Mouse (Mus musculus): ENCODE measurements around the gene Bsn. TPM values are rescaled to one million over a fixed set of nuclear protein-coding genes. Genes with fewer than 3 reads are reported as not detected.

The Bsn gene
- polyA plus RNA-seq, 1 experiment from 2014 or later: 0.24 TPM

DNA sequence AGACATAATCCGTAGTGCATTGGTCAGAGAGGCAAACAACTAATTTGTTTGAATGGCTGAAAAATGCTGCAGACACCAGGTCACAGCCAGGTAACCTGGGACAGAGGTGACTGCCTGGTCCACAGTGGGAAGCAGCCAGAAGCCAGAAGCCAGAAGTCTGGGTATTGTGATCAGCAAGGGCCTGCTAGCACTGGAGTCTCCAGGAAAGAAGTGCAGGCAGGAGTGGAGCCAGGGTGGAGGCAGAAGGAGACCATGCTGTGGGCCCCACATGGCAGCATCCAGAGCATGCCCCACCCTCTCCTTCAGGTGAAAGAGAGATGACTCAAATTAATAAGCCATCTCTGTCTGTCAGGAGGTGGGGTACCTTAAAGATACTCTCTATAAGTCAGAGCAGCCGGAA is 46.7 kb downstream of the Bsn start:
- H3K9me3 ChIP-seq (ENCODE audit: low read depth, low read length): no peaks in the 10 kb centered on the region
- ATAC-seq (ENCODE audit: insufficient read depth) (no peak), DNase-seq (no peak)
- H3K27ac ChIP-seq (ENCODE audit: low read depth): no peak overlapping the region
- H3K4me1 ChIP-seq (ENCODE audit: insufficient read depth): no peaks in the 10 kb centered on the region
- 79% methylated on average over 2 of the region's 2 CpGs for WGBS
- H3K9ac ChIP-seq: no peak overlapping the region
- no peak for TF ChIP-seq CTCF (IDR thresholded peaks at IDR 0.05; ENCODE audit: low read depth)
- no peaks in the 10 kb centered on the region for H3K27me3 ChIP-seq (ENCODE audit: insufficient read depth, low read length)
- no peaks in the 10 kb centered on the region for H3K36me3 ChIP-seq (ENCODE audit: insufficient read depth)
- no peak overlapping the region for H3K4me2 ChIP-seq
- no peak overlapping the region for H3K4me3 ChIP-seq (ENCODE audit: low read depth, low read length)

DNA sequence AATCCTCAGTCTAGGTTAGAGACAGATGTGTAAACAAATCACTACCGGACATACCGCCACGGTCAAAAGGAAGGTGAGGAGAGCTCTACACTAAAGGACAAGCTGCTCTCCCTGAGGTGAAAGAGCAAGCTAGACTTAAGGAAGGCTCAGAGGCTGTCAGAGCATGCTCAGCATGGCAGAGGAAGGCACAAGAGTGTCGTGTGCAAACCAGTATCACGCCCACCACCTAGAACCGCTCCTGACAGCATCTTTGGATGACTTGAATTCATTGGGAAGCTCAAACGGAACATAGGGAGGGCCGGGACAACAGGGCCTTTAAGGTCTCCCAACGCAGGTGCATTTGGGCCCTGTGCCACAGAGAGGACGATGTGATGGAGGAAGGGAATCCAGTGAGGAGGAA is 48.8 kb downstream of the Bsn start:
- Histone ChIP-seq H3K27me3 (ENCODE audit: insufficient read depth, low read length) (no peaks in the 10 kb centered on the region), H3K4me1 (ENCODE audit: insufficient read depth) (no peaks in the 10 kb centered on the region), H3K27ac (ENCODE audit: low read depth) (no peak overlapping the region), H3K9ac (no peak overlapping the region), H3K4me3 (ENCODE audit: low read depth, low read length) (no peak overlapping the region), H3K9me3 (ENCODE audit: low read depth, low read length) (no peaks in the 10 kb centered on the region), H3K36me3 (ENCODE audit: insufficient read depth) (no peaks in the 10 kb centered on the region), H3K4me2 (no peak overlapping the region)
- 71% methylated on average over 10 of the region's 10 CpGs for WGBS
- DNase-seq: no peak
- no peak for ATAC-seq (ENCODE audit: insufficient read depth)
- TF ChIP-seq CTCF (IDR thresholded peaks at IDR 0.05; ENCODE audit: low read depth): no peak

DNA sequence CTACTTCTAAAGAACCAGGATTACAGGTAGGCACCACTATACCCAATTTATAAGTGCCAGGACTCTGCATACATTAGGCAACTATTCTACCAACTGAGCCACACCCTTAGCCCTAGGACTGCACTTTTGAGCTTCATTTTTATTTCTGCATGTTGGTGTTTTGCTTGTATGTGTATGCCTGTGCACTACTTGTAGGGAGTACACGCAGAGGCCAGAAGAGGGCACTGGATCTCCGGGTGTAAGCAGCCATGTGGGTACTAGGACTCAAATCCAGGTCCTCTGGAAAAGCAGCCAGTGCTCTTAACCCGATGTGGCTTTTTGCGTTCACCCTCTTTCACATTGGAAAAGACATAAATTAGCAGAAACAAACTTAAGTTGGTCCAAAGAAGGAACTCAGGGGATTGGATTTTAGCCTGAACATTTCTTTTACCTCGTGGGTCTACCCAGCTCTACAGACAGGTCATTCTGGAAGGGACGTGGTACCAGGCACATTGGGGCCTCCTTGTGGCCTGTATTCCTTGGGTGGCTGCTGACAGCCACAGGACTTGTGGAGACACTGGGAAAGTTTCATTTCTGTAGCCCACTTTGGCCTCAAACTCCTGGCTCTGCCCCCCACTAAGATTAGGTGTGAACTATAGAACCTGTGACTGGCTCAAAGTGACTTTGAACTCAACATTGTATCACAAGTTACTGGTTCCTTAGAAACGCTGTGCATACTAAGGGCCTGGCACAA is 50.1 kb downstream of the Bsn start:
- Histone ChIP-seq H3K4me2 (no peak overlapping the region), H3K27me3 (ENCODE audit: insufficient read depth, low read length) (no peaks in the 10 kb centered on the region), H3K4me3 (ENCODE audit: low read depth, low read length) (no peak overlapping the region), H3K27ac (ENCODE audit: low read depth) (no peak overlapping the region), H3K9me3 (ENCODE audit: low read depth, low read length) (no peaks in the 10 kb centered on the region), H3K36me3 (ENCODE audit: insufficient read depth) (no peaks in the 10 kb centered on the region), H3K9ac (no peak overlapping the region), H3K4me1 (ENCODE audit: insufficient read depth) (no peaks in the 10 kb centered on the region)
- TF ChIP-seq CTCF (IDR thresholded peaks at IDR 0.05; ENCODE audit: low read depth): peak; percentile 41; the same call in 1 of the 2 replicates
- WGBS: 75% methylated on average over 7 of the region's 7 CpGs
- DNase-seq (no peak), ATAC-seq (ENCODE audit: insufficient read depth) (no peak)

DNA sequence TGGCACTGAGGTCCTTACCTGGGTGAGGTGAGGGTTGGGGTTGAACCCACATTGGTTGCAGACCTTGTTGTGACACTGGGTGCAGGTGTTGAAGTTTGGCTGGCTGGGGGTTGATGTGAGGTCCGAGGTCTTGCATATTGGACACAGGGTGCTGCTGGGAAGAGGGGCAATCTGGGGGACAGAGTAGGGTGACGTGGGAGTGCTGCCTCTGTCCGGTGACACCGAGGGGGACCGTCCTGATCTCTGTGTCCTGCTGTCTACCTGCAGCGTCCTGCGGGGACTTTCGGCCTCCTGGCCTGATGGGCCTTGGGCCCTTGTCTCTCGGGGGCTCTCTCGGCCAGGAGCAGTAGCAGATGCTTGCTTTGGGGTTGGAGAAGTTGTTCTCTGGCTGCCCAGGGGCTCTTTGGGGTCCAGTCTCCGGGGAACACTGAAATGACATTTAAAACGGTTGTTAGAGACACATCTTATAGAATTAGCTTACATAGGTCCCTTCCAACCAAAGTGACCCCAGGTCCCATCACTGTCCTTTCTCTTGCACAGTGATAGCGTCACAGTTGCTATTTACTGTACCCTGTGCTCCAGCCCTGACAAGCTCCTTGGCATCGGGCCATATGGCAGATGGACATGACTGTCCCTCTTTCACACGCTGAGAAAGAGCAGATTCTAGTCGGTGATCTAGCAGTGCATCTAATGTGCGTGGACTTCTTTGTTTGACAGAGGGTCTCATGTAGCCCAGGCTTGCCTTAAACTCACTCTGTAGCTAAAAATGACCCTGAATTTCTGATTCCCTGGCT is 50.8 kb downstream of the Bsn start:
- Histone ChIP-seq H3K27ac (ENCODE audit: low read depth) (no peak overlapping the region), H3K4me1 (ENCODE audit: insufficient read depth) (no peaks in the 10 kb centered on the region), H3K9ac (no peak overlapping the region), H3K4me3 (ENCODE audit: low read depth, low read length) (no peak overlapping the region), H3K27me3 (ENCODE audit: insufficient read depth, low read length) (no peaks in the 10 kb centered on the region), H3K9me3 (ENCODE audit: low read depth, low read length) (no peaks in the 10 kb centered on the region), H3K4me2 (no peak overlapping the region), H3K36me3 (ENCODE audit: insufficient read depth) (no peaks in the 10 kb centered on the region)
- ATAC-seq (ENCODE audit: insufficient read depth) (no peak), DNase-seq (peak; percentile 42)
- WGBS: 78% methylated on average over 17 of the region's 17 CpGs
- no peak for TF ChIP-seq CTCF (IDR thresholded peaks at IDR 0.05; ENCODE audit: low read depth)

DNA sequence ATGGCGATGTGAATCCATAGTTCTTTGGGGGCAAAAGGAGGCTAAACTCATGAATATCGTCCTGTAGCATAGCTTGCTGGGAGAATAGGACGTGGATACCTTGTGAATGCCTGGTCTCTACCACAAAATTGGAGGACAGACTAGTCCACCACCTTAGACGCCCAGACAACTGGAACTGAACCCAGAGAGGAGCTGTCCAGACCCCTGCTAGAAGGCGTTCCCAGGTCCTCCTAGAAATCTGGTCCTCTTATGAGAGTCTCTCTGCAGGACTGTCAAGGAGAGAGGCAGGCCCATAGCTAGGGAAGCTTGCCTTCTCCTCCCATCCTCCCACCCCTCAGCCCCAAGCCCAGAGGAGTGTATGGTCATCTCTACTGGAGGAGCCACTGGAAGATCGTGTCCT is 52.1 kb downstream of the Bsn start:
- H3K9ac ChIP-seq: no peak overlapping the region
- 74% methylated on average over 6 of the region's 6 CpGs for WGBS
- no peaks in the 10 kb centered on the region for H3K4me1 ChIP-seq (ENCODE audit: insufficient read depth)
- H3K27me3 ChIP-seq (ENCODE audit: insufficient read depth, low read length): no peaks in the 10 kb centered on the region
- TF ChIP-seq CTCF (IDR thresholded peaks at IDR 0.05; ENCODE audit: low read depth): no peak
- no peaks in the 10 kb centered on the region for H3K36me3 ChIP-seq (ENCODE audit: insufficient read depth)
- H3K4me2 ChIP-seq: no peak overlapping the region
- H3K27ac ChIP-seq (ENCODE audit: low read depth): no peak overlapping the region
- DNase-seq (no peak), ATAC-seq (ENCODE audit: insufficient read depth) (no peak)
- H3K4me3 ChIP-seq (ENCODE audit: low read depth, low read length): no peak overlapping the region
- H3K9me3 ChIP-seq (ENCODE audit: low read depth, low read length): no peaks in the 10 kb centered on the region

DNA sequence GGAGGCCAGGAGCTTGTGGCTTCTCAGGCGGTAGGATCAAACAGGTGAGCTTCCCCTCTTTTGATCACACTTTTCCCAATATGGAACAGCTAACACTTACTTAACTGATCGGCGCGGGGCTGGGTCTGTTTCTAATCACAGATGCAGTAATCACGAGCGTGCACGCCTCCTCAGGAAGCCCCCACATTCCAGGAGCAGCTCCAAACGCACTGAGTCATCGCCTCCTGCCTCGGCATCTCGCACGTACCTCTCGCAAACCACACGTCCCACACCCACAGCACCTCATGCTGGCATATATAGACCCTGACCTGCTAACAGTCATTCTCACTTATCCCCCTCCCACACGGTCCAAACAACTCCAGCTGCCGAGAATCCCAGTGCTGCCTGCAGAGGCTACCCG is 52.7 kb downstream of the Bsn start:
- DNase-seq (peak; percentile 29), ATAC-seq (ENCODE audit: insufficient read depth) (no peak)
- no peak overlapping the region for H3K4me3 ChIP-seq (ENCODE audit: low read depth, low read length)
- H3K27me3 ChIP-seq (ENCODE audit: insufficient read depth, low read length): no peaks in the 10 kb centered on the region
- no peaks in the 10 kb centered on the region for H3K4me1 ChIP-seq (ENCODE audit: insufficient read depth)
- no peaks in the 10 kb centered on the region for H3K36me3 ChIP-seq (ENCODE audit: insufficient read depth)
- H3K9ac ChIP-seq: no peak overlapping the region
- no peak overlapping the region for H3K4me2 ChIP-seq
- 23% methylated on average over 17 of the region's 17 CpGs for WGBS
- no peaks in the 10 kb centered on the region for H3K9me3 ChIP-seq (ENCODE audit: low read depth, low read length)
- TF ChIP-seq CTCF (IDR thresholded peaks at IDR 0.05; ENCODE audit: low read depth): no peak
- no peak overlapping the region for H3K27ac ChIP-seq (ENCODE audit: low read depth)

DNA sequence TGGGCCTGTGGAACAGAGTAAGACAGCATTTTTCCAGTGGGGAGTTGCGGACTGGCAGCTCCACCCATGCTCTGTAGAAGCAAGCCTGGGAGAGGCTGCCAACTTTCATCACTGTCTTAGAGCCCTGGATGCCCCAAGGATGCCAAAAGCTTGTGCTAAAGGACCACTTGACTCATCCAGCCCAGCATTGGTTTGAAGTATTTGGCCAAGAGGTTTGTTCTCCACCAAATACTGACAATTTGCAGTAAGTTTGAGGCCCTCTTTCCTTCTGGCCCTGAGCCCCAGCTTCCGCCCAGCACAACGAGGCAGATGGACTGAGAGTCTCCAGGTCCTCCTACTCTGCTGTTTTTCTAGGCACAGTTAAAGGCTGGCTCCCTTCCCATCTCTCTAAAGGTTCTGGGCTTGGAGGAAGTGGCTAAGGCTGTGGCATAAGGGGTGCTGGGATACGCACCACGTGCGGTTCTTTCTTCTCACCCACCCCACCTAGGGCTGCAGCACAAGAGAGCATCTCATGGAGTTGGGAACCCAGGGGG is 53.2 kb downstream of the Bsn start:
- 60% methylated on average over 6 of the region's 6 CpGs for WGBS
- no peak for DNase-seq

More for the DNA sequence above, 53.2 kb downstream of the Bsn start:
- no peaks in the 10 kb centered on the region for H3K36me3 ChIP-seq (ENCODE audit: insufficient read depth)
- no peak for TF ChIP-seq CTCF (IDR thresholded peaks at IDR 0.05; ENCODE audit: low read depth)
- no peak overlapping the region for H3K4me3 ChIP-seq (ENCODE audit: low read depth, low read length)
- H3K9ac ChIP-seq: no peak overlapping the region
- ATAC-seq (ENCODE audit: insufficient read depth): no peak
- no peaks in the 10 kb centered on the region for H3K4me1 ChIP-seq (ENCODE audit: insufficient read depth)
- no peak overlapping the region for H3K27ac ChIP-seq (ENCODE audit: low read depth)
- H3K27me3 ChIP-seq (ENCODE audit: insufficient read depth, low read length): no peaks in the 10 kb centered on the region
- no peak overlapping the region for H3K4me2 ChIP-seq
- H3K9me3 ChIP-seq (ENCODE audit: low read depth, low read length): no peaks in the 10 kb centered on the region

Measured in lung, embryonic 14.5 days (tissue).